Mouse (Mus musculus) ES-Bruce4 (cell line): Measurements from ENCODE around the gene Frmd4a.

Experiments
- CTCF ChIP-seq: IDR thresholded peaks from one replicate; pipeline ENCODE4 v1.8.1; 2011; ENCODE audit warnings: low read depth, low read length
- EP300 ChIP-seq: IDR thresholded peaks from 2 replicates; pipeline ENCODE4 v1.6.1; 2011; ENCODE audit warnings: low read depth, low read length; ENCODE audit not compliant: insufficient read depth

- TF ChIP-seq EP300: no peak
- TF ChIP-seq CTCF: no peak
Observed at GRCm38 (mm10) chr2:4460897-4461296, 443.4 kb downstream of the Frmd4a start.
